Mouse (Mus musculus): ENCODE results near the gene Mettl8. TPM values are rescaled to one million over a fixed set of nuclear protein-coding genes. Genes with fewer than 3 reads are reported as not detected.

Mettl8 gene
- total and polyA plus RNA-seq, 3 experiments, result 25.5 to 43.4 (median 40.8) TPM

GRCm38 (mm10) chr2:70990196-70990595 lies 65.2 kb downstream of the Mettl8 start:
- Histone ChIP-seq H3K4me1 (ENCODE audit: insufficient read depth, low read depth, low read length) (no peaks in the 10 kb centered on the region), H3K4me3 (ENCODE audit: low read depth, low read length) (no peak overlapping the region)
- ATAC-seq (ENCODE audit: extremely low read depth, insufficient number of reproducible peaks, low FRiP score, poor library complexity, severe bottlenecking), result no peak

GRCm38 (mm10) chr2:70989201-70990191 lies 65.9 kb downstream of the Mettl8 start:
- no peak overlapping the region for H3K4me3 ChIP-seq (ENCODE audit: low read depth, low read length)
- H3K9me3 ChIP-seq (replicated peaks), result no peaks in the 10 kb centered on the region
- TF ChIP-seq POLR2AphosphoS5 (IDR thresholded peaks at IDR 0.05; ENCODE audit: insufficient replicate concordance, low read depth, low read length) (no peak), GATA1 (IDR thresholded peaks at IDR 0.05; ENCODE audit: borderline replicate concordance, low read length) (no peak)
- H3K36me3 ChIP-seq (replicated peaks), result peaks cover 58% of the 10 kb centered on the region
- ATAC-seq (ENCODE audit: extremely low read depth, insufficient number of reproducible peaks, low FRiP score, poor library complexity, severe bottlenecking) (no peak), DNase-seq (ENCODE audit: low spot score) (no peak)
- no peaks in the 10 kb centered on the region for H3K4me1 ChIP-seq (ENCODE audit: insufficient read depth, low read depth, low read length)
- H3K27me3 ChIP-seq (ENCODE audit: insufficient read depth, low read length), result no peaks in the 10 kb centered on the region

More at GRCm38 (mm10) chr2:70990196-70990595, 65.2 kb downstream of the Mettl8 start:
- Histone ChIP-seq H3K9me3 (replicated peaks) (no peaks in the 10 kb centered on the region), H3K27me3 (ENCODE audit: insufficient read depth, low read length) (no peaks in the 10 kb centered on the region), H3K36me3 (replicated peaks) (peaks cover 61% of the 10 kb centered on the region)
- TF ChIP-seq TAL1 (conservative IDR thresholded peaks at IDR 0.05; ENCODE audit: low read depth, low read length), result no peak
- no peak for TF ChIP-seq GATA2 (IDR thresholded peaks at IDR 0.05; ENCODE audit: borderline replicate concordance, low read depth, low read length)
- no peak for TF ChIP-seq CTCF (IDR thresholded peaks at IDR 0.05; ENCODE audit: low read depth, low read length)
- TF ChIP-seq POLR2AphosphoS5 (IDR thresholded peaks at IDR 0.05; ENCODE audit: insufficient replicate concordance, low read depth, low read length), result no peak
- no peak for TF ChIP-seq GATA1 (IDR thresholded peaks at IDR 0.05; ENCODE audit: borderline replicate concordance, low read length)
- DNase-seq (ENCODE audit: low spot score), result no peak

DNA sequence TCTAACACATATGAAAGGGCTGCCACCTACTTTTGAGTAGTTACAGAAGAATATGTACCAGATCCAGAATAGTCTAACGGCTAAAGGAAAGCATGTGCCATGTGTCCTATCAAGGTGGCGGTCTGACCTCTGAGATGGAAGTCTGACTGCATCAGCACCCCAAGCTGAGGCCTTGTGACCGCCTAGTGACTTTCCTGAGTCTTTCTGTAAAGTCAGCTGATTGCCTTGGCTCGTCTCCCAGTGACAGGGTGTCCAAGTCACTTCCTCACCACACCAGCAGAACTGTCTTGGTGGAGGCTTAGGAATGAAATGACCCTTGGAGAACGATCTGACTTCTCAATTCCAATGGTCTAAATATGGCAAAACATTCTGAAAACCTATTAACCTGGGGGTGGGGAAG lies 77.1 kb downstream of the Mettl8 start:
- ATAC-seq (ENCODE audit: extremely low read depth, insufficient number of reproducible peaks, low FRiP score, poor library complexity, severe bottlenecking) (no peak), DNase-seq (ENCODE audit: low spot score) (no peak)
- Histone ChIP-seq H3K4me1 (ENCODE audit: insufficient read depth, low read depth, low read length) (no peaks in the 10 kb centered on the region), H3K27me3 (ENCODE audit: insufficient read depth, low read length) (no peaks in the 10 kb centered on the region), H3K9me3 (replicated peaks) (0 out of 2 replicates have a peak, but pooled peaks cover 2% of the 10 kb centered on the region), H3K36me3 (replicated peaks) (peaks cover 59% of the 10 kb centered on the region), H3K4me3 (ENCODE audit: low read depth, low read length) (no peak overlapping the region)
- no peak for TF ChIP-seq CTCF (IDR thresholded peaks at IDR 0.05; ENCODE audit: low read depth, low read length)
- TF ChIP-seq POLR2AphosphoS5 (IDR thresholded peaks at IDR 0.05; ENCODE audit: insufficient replicate concordance, low read depth, low read length), result no peak
- TF ChIP-seq GATA1 (IDR thresholded peaks at IDR 0.05; ENCODE audit: borderline replicate concordance, low read length), result no peak
- TF ChIP-seq GATA2 (IDR thresholded peaks at IDR 0.05; ENCODE audit: borderline replicate concordance, low read depth, low read length), result no peak
- no peak for TF ChIP-seq TAL1 (conservative IDR thresholded peaks at IDR 0.05; ENCODE audit: low read depth, low read length)

DNA sequence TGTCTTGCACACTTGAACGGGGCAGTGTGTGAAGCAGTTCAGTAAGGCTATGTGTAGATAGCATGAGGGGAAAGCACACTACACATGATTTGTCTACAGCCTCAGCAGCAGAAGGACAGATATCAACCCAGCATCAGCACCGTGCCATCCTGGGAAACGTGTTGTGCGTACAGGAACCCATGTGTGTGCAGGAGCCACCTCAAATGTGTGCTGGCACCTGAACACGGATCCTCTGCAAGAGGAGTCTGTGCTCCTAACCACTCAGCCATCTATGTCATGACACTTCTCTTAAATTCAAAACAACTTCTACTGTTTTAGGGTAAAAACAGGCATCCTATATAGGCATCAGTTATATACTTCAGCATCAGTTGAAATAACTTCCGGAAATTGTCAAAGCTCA lies 80.6 kb downstream of the Mettl8 start:
- ATAC-seq (ENCODE audit: extremely low read depth, insufficient number of reproducible peaks, low FRiP score, poor library complexity, severe bottlenecking) (no peak), DNase-seq (ENCODE audit: low spot score) (no peak)
- TF ChIP-seq GATA2 (IDR thresholded peaks at IDR 0.05; ENCODE audit: borderline replicate concordance, low read depth, low read length), result no peak
- TF ChIP-seq POLR2AphosphoS5 (IDR thresholded peaks at IDR 0.05; ENCODE audit: insufficient replicate concordance, low read depth, low read length), result no peak
- TF ChIP-seq GATA1 (IDR thresholded peaks at IDR 0.05; ENCODE audit: borderline replicate concordance, low read length), result no peak
- TF ChIP-seq TAL1 (conservative IDR thresholded peaks at IDR 0.05; ENCODE audit: low read depth, low read length), result no peak
- no peak for TF ChIP-seq CTCF (IDR thresholded peaks at IDR 0.05; ENCODE audit: low read depth, low read length)
- Histone ChIP-seq H3K27me3 (ENCODE audit: insufficient read depth, low read length) (no peaks in the 10 kb centered on the region), H3K9me3 (replicated peaks) (no peaks in the 10 kb centered on the region), H3K4me3 (ENCODE audit: low read depth, low read length) (no peak overlapping the region), H3K36me3 (replicated peaks) (peaks cover 64% of the 10 kb centered on the region), H3K4me1 (ENCODE audit: insufficient read depth, low read depth, low read length) (no peaks in the 10 kb centered on the region)

GRCm38 (mm10) chr2:70972795-70973518 lies 82.4 kb downstream of the Mettl8 start:
- no peaks in the 10 kb centered on the region for H3K27me3 ChIP-seq (ENCODE audit: insufficient read depth, low read length)
- TF ChIP-seq GATA2 (IDR thresholded peaks at IDR 0.05; ENCODE audit: borderline replicate concordance, low read depth, low read length) (no peak), POLR2AphosphoS5 (IDR thresholded peaks at IDR 0.05; ENCODE audit: insufficient replicate concordance, low read depth, low read length) (no peak), TAL1 (conservative IDR thresholded peaks at IDR 0.05; ENCODE audit: low read depth, low read length) (no peak), GATA1 (IDR thresholded peaks at IDR 0.05; ENCODE audit: borderline replicate concordance, low read length) (no peak), CTCF (IDR thresholded peaks at IDR 0.05; ENCODE audit: low read depth, low read length) (no peak)

DNA sequence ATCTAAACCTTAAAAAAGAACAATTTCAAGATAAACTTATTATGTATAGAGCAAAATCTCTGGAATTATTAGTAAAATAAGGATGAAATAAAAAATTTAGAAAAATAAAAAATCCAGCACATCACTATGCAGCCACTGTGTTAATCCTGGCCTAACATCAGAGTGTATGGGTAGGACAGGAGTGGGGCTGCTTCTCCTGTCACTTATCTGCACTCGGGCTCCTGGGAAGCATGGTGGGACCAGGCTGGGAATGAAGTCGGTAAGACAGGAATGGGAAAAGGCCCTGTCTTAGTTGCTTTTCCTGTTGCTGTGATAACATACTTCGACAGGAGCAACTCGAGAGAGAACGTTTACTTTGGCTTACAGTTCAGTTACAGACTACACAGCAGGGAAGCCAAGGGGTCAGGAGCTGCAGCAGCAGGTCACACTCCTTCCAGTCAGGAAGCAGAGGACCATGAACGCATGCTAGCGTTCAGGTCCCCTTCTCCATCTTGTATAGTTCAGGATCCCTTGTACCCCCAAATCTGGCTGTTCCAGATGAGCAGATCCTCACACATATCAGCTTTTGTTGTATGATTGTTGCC lies 85.1 kb downstream of the Mettl8 start:
- Histone ChIP-seq H3K9me3 (replicated peaks) (no peaks in the 10 kb centered on the region), H3K27me3 (ENCODE audit: insufficient read depth, low read length) (no peaks in the 10 kb centered on the region), H3K4me3 (ENCODE audit: low read depth, low read length) (no peak overlapping the region), H3K4me1 (ENCODE audit: insufficient read depth, low read depth, low read length) (no peaks in the 10 kb centered on the region), H3K36me3 (replicated peaks) (peaks cover 67% of the 10 kb centered on the region)
- no peak for DNase-seq (ENCODE audit: low spot score)
- TF ChIP-seq GATA1 (IDR thresholded peaks at IDR 0.05; ENCODE audit: borderline replicate concordance, low read length), result no peak
- TF ChIP-seq CTCF (IDR thresholded peaks at IDR 0.05; ENCODE audit: low read depth, low read length), result no peak
- no peak for TF ChIP-seq TAL1 (conservative IDR thresholded peaks at IDR 0.05; ENCODE audit: low read depth, low read length)
- no peak for TF ChIP-seq GATA2 (IDR thresholded peaks at IDR 0.05; ENCODE audit: borderline replicate concordance, low read depth, low read length)
- TF ChIP-seq POLR2AphosphoS5 (IDR thresholded peaks at IDR 0.05; ENCODE audit: insufficient replicate concordance, low read depth, low read length), result no peak
- no peak for ATAC-seq (ENCODE audit: extremely low read depth, insufficient number of reproducible peaks, low FRiP score, poor library complexity, severe bottlenecking)

More at GRCm38 (mm10) chr2:70972795-70973518, 82.4 kb downstream of the Mettl8 start:
- ATAC-seq (ENCODE audit: extremely low read depth, insufficient number of reproducible peaks, low FRiP score, poor library complexity, severe bottlenecking), result no peak
- H3K4me1 ChIP-seq (ENCODE audit: insufficient read depth, low read depth, low read length), result no peaks in the 10 kb centered on the region
- H3K4me3 ChIP-seq (ENCODE audit: low read depth, low read length), result no peak overlapping the region
- DNase-seq (ENCODE audit: low spot score), result no peak
- peaks cover 64% of the 10 kb centered on the region for H3K36me3 ChIP-seq (replicated peaks)
- no peaks in the 10 kb centered on the region for H3K9me3 ChIP-seq (replicated peaks)

All from G1E (cell line).